ENCODE assay signal across 20 mouse cellular contexts in genomic region chr15:80739972-80740371, GRCm38 (mm10). TPM values are rescaled to one million over a fixed set of nuclear protein-coding genes. Genes with fewer than 3 reads are reported as not detected.
DNase-seq lines count a peak whose midpoint lies in the region; ATAC-seq lines count a peak whose summit lies in the region.
"Had no signal": no experiment of that assay in that cellular context is flagged by ENCODE, and none has a peak within 500 bp of the region (broad histone marks: within the 10 kb centered on the region; RNA-seq: fewer than 3 reads in every experiment).

No protein-coding gene starts in this region.

- H3K27ac ChIP-seq in intestine, embryonic 15.5 days: peak overlapping the region; percentile 41; the same call in 1 of the 2 replicates
- no peak overlapping the region for H3K27ac ChIP-seq in hindbrain, embryonic 13.5 days
- H3K27ac ChIP-seq: forebrain, embryonic 15.5 days; heart, embryonic 13.5 days had no signal

- no peak overlapping the region for H3K9ac ChIP-seq in intestine, embryonic 15.5 days
- no peak overlapping the region for H3K9ac ChIP-seq in hindbrain, embryonic 13.5 days
- H3K9ac ChIP-seq: forebrain, embryonic 15.5 days; heart, embryonic 13.5 days had no signal

- H3K9me3 ChIP-seq in intestine, embryonic 15.5 days: no peaks in the 10 kb centered on the region
- no peaks in the 10 kb centered on the region for H3K9me3 ChIP-seq in hindbrain, embryonic 13.5 days
- H3K9me3 ChIP-seq: forebrain, embryonic 15.5 days; heart, embryonic 13.5 days had no signal

- DNase-seq in 416B (ENCODE audit: low read depth): peak; percentile 86
- DNase-seq in CD4-positive helper T cell, adult 2 months (ENCODE audit: low read depth, low spot score): peak; percentile 15
- DNase-seq in layer of hippocampus, postnatal 36 days: no peak
- DNase-seq in frontal cortex, postnatal 36 days (ENCODE audit: low spot score in 2 of 2): no peak
- DNase-seq: cerebellum, adult 11-12 months; gastrocnemius, postnatal 10 days; kidney, postnatal 10 days; layer of hippocampus, adult 9-11 months; lung, postnatal 36 days; midbrain, embryonic 14.5 days; right cerebral cortex, postnatal 25 days; thymus, adult 2 months had no signal

- H3K4me1 ChIP-seq in intestine, embryonic 15.5 days (replicated peaks): no peaks in the 10 kb centered on the region
- H3K4me1 ChIP-seq in hindbrain, embryonic 13.5 days (replicated peaks): no peaks in the 10 kb centered on the region
- H3K4me1 ChIP-seq: forebrain, embryonic 15.5 days had no signal

- H3K4me2 ChIP-seq in intestine, embryonic 15.5 days (replicated peaks): no peak overlapping the region
- H3K4me2 ChIP-seq in hindbrain, embryonic 13.5 days: no peak overlapping the region
- H3K4me2 ChIP-seq: forebrain, embryonic 15.5 days; heart, embryonic 13.5 days had no signal

- no peaks in the 10 kb centered on the region for H3K36me3 ChIP-seq in intestine, embryonic 15.5 days
- no peaks in the 10 kb centered on the region for H3K36me3 ChIP-seq in hindbrain, embryonic 13.5 days
- H3K36me3 ChIP-seq: forebrain, embryonic 15.5 days; heart, embryonic 13.5 days had no signal

- no peak overlapping the region for H3K4me3 ChIP-seq in intestine, embryonic 15.5 days (replicated peaks)
- no peak overlapping the region for H3K4me3 ChIP-seq in hindbrain, embryonic 13.5 days
- H3K4me3 ChIP-seq: forebrain, embryonic 15.5 days; heart, embryonic 13.5 days had no signal

- WGBS in intestine, embryonic 15.5 days: 90% methylated on average over 1 of the region's 1 CpGs
- 95% methylated on average over 1 of the region's 1 CpGs for WGBS in hindbrain, embryonic 13.5 days

- ATAC-seq in intestine, embryonic 15.5 days: no peak
- ATAC-seq in monocyte, adult 5-6 weeks (replicated peaks; ENCODE audit: insufficient number of reproducible peaks, low FRiP score, low TSS enrichment, poor library complexity, severe bottlenecking): 0 out of 2 replicates have a peak, but pooled peaks have one; percentile 37
- no peak for ATAC-seq in hindbrain, embryonic 13.5 days (ENCODE audit: low FRiP score)
- ATAC-seq: activated CD4-positive, CD25-positive, alpha-beta regulatory T cell, adult 4 months; forebrain, embryonic 15.5 days; inflammation-experienced regulatory T-cells, adult 6 months had no signal

- no peaks in the 10 kb centered on the region for H3K27me3 ChIP-seq in intestine, embryonic 15.5 days (replicated peaks)
- H3K27me3 ChIP-seq in hindbrain, embryonic 13.5 days: no peaks in the 10 kb centered on the region
- H3K27me3 ChIP-seq: CH12.LX; forebrain, embryonic 15.5 days; heart, embryonic 13.5 days had no signal

RNA-seq across cellular contexts. Expression of gene Tnrc6b, which starts 28.9 kb away (rescaled TPM):
- 19.8 and 20.7 TPM in 2 replicates for polyA plus RNA-seq in intestine, embryonic 15.5 days (2015; fragmentation: Nextera tagmentation; extraction: Ambion mirVana)
- 42.3 to 110 TPM (median 48.2 TPM) in 3 replicates for total RNA-seq in monocyte, adult 5-6 weeks (2017)
- 100 to 1,000 TPM in 1 of 2 experiments, 10 to 100 TPM in 1; 97.8 to 105 TPM for total RNA-seq in layer of hippocampus, postnatal 36 days (2021)
- 42.6 and 45.2 TPM in 2 replicates for polyA plus RNA-seq in hindbrain, embryonic 13.5 days (2015; fragmentation: Nextera tagmentation; extraction: Ambion mirVana)

Comparison
In these comparisons a context has a peak if more than half of its experiments do, and no peak if none do; other contexts are left out.
1. DNase-seq: peak in 416B (single experiment) and CD4-positive helper T cell, adult 2 months (single experiment); none in layer of hippocampus, postnatal 36 days (0 of 2) and frontal cortex, postnatal 36 days (0 of 2).